Mouse (Mus musculus): ENCODE results near the gene Prps1.
"Not testable (repeated sequence)": the region's sequence is repeated elsewhere in the genome, so short reads cannot be mapped to it uniquely, and the experiment has no call there.

Gene Prps1

GRCm38 (mm10) chrX:140456279-140456731, at the start of gene Prps1:
Prps1 (plus strand) TSS chrX:140456613.
- peak; percentile 92 for DNase-seq

- no peak for DNase-seq
These were observed 48.8 kb upstream of the Prps1 start for GRCm38 (mm10) chrX:140407593-140407992.

GRCm38 (mm10) chrX:140418467-140418866, 37.9 kb upstream of the Prps1 start:
- DNase-seq = no peak

GRCm38 (mm10) chrX:140427124-140427523, 29.3 kb upstream of the Prps1 start:
- no peak for DNase-seq

GRCm38 (mm10) chrX:140428252-140428651, 28.2 kb upstream of the Prps1 start:
- no peak for DNase-seq

- no peak for DNase-seq
These were observed 26.4 kb upstream of the Prps1 start for GRCm38 (mm10) chrX:140429985-140430384.

GRCm38 (mm10) chrX:140430506-140430905, 25.9 kb upstream of the Prps1 start:
- DNase-seq = no peak

- DNase-seq = no peak
These were observed 24.4 kb upstream of the Prps1 start for GRCm38 (mm10) chrX:140431981-140432380.

GRCm38 (mm10) chrX:140432786-140433185, 23.6 kb upstream of the Prps1 start:
- no peak for DNase-seq

GRCm38 (mm10) chrX:140437906-140438305, 18.5 kb upstream of the Prps1 start:
- no peak for DNase-seq

GRCm38 (mm10) chrX:140445551-140445950, 10.9 kb upstream of the Prps1 start:
- no peak for DNase-seq

GRCm38 (mm10) chrX:140450071-140450470, 6.3 kb upstream of the Prps1 start:
- no peak for DNase-seq

GRCm38 (mm10) chrX:140456751-140457491, 508 bp downstream of the Prps1 start:
- peak; percentile 44 for DNase-seq

- peak; percentile 18 for DNase-seq
These were observed 1.1 kb downstream of the Prps1 start for GRCm38 (mm10) chrX:140457502-140457901.

- no peak for DNase-seq
These were observed 21.8 kb downstream of the Prps1 start for GRCm38 (mm10) chrX:140478231-140478630.

GRCm38 (mm10) chrX:140479171-140479570, 22.8 kb downstream of the Prps1 start:
- DNase-seq = peak; percentile 11

GRCm38 (mm10) chrX:140489174-140489573, 32.8 kb downstream of the Prps1 start:
- no peak for DNase-seq

- no peak for DNase-seq
These were observed 33.8 kb downstream of the Prps1 start for GRCm38 (mm10) chrX:140490203-140490602.

GRCm38 (mm10) chrX:140491884-140492571, 35.6 kb downstream of the Prps1 start:
- peak; percentile 50 for DNase-seq

- no peak for DNase-seq
These were observed 37.2 kb downstream of the Prps1 start for GRCm38 (mm10) chrX:140493527-140494029.

- no peak for DNase-seq
These were observed 37.8 kb downstream of the Prps1 start for GRCm38 (mm10) chrX:140494170-140494569.

- DNase-seq = not testable (repeated sequence)
These were observed 42.0 kb downstream of the Prps1 start for GRCm38 (mm10) chrX:140498431-140498830.

GRCm38 (mm10) chrX:140500306-140500705, 43.9 kb downstream of the Prps1 start:
- no peak for DNase-seq

All from embryo, embryonic 11 days (tissue).